Mouse (Mus musculus) T-helper 2 cell (primary cell): ENCODE measurements around the gene Bad.

Source experiments
- in situ Hi-C: fragments of 300-600 bp; cut with MboI, MseI; formaldehyde crosslinking; loops from one replicate; pipeline ENCODE4 v1.15.1; 2025; ENCODE audit warnings: high pct_unique_total_duplicates

Gene Bad

DNA sequence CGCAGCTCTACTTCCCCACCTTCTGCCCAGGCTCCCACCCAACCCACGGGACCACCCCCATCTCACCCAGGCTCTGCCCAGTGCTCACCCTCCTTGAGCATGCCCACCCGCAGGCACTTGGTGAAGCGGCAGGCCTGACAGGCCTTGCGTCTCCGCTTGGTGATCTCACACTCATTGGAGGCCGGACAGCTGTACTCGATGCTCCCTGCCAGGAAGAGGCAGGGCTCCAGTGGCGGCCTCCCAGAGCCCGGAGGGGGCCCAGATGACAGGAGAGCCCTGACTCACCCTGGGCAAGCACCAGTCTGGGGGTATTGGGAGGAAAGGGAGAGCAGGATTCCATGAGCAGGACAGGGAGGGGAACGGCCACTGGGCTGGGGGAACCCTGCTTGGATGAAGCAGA is 27.7 kb upstream of the Bad start:
- in situ Hi-C loops = loop anchor here (5.0 kb wide), 2 partner anchors 57 to 63 kb away; partner anchors contain the start of genes Ccdc88b and Plcb3

DNA sequence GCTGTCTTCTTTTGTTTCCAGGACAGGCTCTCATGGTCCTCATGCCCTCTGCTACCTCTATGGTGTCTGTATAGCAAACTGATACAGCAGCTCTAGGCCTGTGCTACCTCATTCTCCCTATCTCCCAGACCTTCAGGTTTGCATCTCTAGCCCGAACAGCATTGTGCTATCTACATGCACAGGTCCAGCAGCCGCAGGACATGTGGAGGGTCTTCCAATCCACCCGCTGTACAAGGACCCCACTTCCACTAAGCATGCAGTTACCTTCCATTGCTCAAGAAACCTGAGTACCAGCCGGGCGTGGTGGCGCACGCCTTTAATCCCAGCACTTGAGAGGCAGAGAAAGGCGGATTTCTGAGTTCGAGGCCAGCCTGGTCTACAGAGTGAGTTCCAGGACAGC is 27.1 kb upstream of the Bad start:
- in situ Hi-C loops = loop anchor here (5.0 kb wide), 2 partner anchors 57 to 63 kb away; partner anchors contain the start of genes Ccdc88b and Plcb3

DNA sequence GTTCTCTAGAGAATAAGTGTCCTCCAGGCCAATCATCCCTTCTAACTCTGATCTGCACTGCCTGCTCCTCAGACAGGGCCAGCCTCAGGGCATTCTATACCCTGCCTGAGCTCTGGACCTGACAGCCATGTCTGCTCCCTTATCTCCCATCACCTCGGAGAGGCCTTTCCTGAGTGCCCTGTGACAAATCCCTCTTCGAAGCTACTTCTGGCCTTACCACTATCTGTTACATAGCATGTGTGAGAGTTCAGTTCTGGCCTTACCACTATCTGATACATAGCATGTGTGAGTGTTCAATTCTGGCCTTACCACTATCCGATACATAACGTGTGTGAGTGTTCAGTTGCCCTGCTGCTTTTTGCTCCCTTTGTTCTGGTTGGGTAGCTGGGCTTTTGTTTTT is 26.4 kb upstream of the Bad start:
- in situ Hi-C loops = no loop called here

DNA sequence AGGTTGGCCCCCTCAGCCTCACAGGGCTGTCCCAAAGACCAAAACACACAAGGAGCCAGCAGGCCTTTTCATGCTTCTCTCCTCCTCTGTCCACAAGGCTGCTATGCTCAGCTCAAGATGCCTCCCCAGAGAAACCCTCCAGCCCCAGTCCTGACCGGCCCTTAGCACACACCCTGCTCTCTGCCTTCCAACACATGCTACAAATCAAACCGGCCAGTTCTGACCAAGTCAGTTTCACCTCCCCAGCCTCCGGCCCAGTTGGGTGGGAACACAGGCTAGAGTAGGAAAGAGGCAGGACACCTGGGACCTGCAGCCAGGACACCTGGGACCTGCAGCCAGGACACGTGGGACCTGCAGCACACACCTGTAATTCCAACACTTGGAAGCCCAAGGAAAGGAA is 25.2 kb upstream of the Bad start:
- in situ Hi-C loops = no loop called here

DNA sequence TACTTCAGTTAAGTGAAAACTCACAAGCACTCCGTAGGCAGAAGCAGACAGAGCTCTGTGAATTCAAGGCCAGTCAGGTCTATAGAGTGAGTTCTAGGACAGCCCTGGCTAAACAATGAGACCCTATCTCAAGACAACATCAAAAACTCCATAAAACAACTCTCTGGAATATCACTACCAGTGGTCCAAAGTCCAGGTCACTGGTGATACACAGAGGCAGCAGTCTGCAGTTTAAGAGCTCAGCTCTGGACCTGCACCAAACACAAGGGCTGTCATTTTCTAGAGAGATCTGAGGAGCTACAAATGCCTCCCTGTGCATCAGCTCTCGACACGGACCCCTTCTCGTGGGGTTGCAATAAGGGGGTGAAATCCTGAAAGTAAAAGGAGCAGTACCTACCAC is 23.3 kb upstream of the Bad start:
- in situ Hi-C loops = no loop called here

DNA sequence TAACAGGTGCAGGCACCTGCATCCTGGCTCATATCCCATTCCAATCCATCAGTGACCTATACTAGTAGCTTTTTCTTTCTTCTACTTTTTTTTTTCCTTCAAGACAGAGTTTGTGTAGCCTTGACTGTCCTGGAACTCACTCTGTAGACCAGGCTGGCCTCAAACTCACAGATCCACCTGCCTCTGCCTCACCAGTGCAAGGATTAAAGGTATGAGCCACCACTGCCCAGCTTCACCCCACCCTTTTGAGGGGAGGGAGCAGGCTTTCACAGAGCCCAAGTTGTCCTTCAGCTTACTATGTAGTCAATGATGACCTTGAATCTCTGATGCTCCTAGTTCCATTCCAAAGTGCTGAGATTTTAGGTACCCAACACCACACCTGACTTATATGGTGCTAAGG is 22.2 kb upstream of the Bad start:
- in situ Hi-C loops = no loop called here

DNA sequence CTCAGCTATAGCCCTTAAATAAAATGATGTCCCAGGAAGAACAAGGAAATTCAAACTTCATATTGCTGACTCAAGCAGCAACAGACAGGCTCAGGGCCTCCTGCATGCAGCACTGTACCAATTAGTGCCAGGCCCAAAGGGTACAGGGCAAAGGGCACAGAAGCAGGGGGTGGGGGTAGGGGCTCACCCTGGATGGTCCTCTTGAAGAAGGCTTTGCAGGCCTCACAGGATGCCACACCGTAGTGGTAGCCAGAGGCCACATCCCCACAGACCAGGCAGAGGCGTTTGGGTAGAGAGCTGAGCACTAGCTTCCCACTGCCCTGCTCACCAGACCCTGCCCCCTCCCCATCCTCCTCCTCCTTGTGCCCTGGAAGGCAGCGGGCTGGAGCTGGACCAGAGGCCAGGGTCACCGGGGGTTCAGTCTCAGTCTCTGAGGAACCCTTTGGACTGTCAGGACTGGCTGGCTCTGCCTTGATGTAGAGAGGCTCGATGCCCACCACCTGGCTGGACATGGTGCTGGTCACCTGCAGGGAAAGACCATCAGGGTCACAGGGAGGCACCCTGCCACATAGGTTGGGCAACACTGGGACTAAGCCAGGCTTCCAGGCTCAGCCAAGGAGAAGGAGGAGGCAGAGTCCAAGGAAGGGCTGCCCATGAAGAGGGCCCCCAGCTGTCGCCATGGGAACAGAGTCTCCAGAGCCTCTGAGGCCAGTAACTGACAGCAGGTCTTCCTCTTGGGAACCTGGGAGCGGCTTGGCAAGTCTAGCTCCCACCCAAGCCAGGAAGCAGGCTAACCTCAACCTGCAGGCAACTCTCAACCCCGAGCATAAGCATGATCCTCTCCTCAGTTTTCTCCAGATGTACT is 21.6 kb upstream of the Bad start:
- in situ Hi-C loops = no loop called here

DNA sequence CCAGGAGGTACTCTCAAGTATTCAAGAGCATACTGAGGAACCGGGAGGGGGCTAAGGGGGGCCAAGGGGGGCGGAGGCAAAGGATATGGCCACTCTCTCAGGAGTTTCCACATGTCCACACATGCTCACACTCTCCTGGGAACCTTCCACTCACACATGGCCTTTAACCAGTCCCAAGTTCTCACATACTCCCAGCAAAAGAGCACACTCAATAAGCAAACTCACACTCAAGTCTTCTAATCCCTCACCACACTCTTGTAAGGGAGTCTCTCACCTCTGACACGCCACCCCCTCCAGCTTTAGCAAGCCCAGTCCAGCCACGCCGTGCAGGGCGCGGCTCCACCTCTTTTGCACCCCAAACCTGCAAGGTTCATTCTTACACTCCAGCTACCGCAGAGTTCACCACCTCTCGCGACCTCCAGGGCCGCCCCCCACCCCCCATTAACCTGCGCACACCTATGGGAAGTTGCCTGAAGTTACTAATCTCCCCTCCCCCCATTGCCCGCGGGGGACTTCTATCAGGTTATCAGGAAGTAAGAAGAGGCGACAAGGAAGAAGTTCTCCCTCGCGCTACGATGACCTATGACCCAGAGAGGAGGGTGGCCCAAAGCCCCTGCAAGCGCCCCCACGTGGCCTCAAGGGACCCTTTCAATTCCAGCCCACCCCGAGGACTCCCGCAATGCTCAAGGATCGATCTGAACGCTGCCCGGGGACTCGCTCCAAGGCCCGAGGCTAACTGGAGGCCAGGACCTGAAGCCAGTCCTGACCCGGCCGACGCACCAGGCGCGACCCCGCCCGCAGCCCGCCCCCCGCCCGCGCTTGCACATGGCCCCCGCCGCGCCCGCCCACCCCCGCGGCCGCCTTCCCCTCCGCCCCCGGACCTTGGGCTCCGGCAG is 20.7 kb upstream of the Bad start:
- in situ Hi-C loops = no loop called here

DNA sequence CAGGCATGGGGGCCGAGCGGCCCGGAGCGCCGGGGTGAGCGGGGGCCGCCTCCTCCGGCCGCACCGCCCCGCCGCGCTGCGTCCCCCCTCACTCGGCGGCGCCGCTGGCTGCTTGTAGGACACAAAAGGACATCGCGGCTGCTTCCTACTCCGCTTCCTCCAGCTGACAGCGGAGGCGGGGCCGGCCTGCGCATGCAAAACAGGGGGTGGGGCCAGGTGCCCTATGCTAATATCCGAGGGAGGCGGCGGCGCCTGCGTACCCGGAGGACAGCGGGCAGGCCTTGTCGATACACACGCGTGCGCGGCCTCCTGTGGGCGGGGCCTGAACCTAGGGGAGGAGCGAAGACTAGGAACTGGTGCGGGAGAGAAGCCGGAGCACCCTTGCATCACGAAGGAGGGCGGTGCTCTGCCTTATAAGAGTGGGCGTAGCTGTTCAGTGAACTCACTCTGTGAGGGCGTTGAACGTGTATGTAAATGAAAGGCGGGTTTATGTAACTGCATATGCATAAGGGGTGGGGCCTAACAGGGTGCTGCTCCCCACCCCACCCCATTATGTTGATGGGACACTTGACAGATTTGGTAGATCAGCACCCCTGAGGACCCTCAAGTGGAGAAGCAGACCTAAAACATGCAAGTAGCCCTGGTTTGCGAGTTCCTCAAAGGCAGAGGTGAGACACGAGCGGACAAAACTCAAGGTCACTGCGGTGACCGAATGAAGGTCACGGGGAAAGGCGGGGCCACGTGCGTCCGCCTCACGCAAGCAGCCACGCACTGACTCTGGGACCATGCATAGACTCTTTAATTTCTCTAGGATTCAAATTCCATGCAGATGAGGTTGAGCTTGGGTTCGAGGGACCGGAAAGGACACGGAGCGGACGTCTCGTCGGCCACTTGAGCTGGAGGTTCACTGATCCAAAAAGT is 19.8 kb upstream of the Bad start, which contains the start of gene Esrra:
Gene Esrra, minus strand, starts transcription at position 167 of the 921 bp plus-strand sequence.
- in situ Hi-C loops = no loop called here

DNA sequence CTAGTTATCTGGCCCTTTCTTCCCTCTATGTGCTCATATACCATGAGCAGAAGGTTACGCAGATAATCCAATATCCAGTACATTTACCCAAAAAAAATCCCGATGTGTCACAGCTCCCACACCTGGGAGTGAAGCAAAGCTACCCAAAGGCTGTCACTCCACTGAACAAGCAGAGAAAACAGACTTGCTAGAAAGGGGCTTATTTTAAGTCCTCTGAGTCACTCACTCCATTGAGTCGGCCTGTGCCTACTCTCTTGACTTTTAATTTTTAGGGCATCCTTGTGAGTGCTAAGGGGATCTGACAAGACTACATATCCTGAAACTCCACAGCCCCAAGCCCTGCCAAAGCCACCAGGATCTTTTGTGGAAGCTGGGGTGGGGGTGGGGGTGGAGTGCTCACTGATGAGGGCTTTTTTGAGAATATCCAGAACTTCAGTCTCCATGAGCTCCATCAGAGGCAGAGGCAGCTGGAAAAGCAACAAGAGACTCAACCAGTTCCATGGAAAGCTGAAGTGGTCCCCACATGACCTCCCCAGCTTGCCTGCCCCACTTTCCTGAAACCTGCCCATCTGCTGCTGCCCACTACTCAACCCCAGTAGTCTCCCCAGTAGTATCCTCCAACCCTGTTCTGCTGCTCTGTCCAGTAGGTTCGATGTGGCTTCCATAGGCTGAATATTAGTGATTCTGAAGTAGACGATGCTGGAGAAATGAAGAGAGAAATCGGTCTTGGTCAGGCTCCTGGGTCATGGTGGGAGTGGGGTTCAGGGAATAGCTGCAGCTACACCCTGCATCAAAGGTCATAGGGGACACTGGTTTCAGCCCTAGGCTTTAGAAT is 18.5 kb upstream of the Bad start:
- in situ Hi-C loops = no loop called here

DNA sequence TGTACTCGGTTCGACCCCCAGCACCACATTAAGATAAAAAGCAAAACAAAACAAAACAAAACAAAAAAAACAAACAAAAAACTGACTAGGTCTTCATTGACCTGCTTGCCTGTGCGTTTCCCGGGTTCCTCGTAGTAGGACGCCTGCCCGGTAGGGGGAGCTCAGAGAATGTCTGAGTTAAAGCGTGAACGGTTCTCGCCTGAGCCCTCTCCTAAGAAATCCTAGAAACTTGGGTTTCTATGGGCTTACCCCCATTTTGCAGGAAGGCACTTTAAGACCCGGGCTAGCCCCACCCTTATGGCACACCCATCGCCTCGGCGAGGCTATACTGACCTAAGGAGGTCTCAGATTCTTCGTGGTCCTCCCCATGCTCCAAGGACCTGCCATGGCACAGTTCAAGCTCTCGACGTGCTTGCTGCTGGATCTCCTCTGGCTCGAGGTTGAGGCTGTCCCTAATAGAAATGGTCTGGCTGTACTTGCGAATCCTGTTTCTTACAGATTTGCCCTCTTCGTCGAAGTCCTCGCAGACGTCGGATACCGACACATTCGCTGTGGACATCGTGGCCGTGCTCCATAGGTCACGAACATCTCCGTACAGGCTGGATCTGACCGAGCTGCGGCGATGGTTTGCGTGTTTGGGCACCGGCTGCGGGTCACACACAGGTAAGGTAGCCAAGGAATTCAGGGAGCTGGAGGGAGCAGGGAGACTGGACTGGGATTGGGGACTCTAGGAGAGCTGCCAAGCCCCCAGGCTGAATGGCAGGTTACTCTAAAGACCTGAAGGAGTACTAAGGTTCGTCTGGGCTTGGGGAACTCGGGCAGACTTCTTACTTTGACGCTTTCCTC is 17.0 kb upstream of the Bad start:
- in situ Hi-C loops = no loop called here

DNA sequence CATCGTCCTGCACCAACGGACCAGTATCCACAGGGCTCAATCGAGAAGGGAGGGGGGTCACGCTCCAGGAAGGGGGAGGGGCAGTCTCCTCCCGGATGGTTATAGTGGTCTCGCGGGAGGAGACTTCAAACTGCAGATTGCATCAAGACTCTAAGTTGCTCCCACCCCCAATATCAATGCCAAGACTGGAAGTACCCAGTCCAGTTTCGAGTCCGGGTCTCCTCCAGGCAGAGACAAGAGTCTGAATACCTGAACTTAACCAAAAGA is 16.4 kb upstream of the Bad start, which contains the start of gene Catsperz:
Gene Catsperz, minus strand, starts transcription at position 74 of the 267 bp plus-strand sequence.
- in situ Hi-C loops = no loop called here

DNA sequence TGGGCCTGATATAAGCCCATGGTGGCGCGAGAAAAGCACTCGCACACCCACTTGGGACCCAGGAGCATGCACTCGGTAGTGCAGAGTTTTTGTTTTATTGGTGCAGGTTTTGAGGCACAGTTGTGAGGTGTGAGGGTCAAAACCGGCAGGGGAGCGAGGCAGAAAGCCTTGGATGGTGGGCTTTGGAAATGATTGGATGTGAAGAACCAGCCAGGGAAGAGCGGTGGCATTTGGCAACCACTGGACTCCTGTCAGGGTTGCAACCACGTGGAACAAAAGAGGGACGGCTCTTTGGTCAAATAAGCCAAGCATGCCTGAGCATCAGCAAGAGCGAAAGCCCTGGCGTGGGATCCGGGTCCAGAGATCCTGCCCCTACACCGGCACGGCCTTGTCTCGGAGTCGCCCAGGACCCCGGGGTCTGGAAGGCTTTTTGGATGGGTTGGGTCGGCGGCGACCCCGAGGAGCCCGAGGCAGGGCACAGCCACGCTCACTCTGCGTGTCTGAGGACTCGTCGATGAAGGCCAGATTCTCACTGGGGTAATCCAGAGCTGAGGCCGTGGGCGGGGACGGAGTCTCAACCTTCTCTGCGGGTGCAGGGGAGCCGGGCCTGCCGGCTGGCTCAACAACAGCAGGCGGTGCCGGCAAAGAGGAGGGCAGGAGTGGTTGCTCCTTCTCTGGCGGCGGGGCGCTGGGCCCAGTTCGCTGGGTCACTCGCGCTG is 15.9 kb upstream of the Bad start:
- in situ Hi-C loops = no loop called here

DNA sequence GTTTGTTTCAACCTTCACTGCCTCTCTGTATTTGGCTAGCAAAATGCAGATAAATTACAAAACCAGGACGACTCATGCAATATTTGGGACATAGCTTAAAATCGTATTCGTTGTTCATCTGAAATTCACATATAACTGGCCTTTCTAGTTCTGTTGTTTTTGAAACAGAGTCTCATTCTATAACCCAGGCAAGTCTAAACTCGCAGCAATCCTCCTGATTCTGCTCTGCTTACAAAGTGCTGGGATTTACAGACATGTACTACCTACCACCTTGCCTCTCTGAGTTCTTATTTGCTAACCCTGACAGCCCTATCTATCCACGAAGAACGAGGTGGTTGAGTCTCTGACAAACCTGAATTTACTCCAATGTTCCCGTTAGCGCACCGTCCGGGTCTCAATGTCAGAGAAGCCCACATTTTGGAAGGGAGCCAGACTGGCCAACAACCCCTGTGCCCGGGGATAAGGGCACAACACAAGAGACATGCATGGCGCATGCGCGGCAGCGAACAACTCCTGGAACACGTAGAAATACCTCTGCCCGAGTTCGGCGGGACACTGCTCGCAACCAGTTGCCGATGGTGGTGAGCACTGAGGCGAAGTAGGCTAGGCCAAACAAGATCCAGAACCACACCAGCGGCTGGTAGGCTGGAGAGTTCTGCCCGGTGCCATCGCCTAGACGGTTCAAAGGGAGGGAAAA is 15.0 kb upstream of the Bad start:
- in situ Hi-C loops = no loop called here

DNA sequence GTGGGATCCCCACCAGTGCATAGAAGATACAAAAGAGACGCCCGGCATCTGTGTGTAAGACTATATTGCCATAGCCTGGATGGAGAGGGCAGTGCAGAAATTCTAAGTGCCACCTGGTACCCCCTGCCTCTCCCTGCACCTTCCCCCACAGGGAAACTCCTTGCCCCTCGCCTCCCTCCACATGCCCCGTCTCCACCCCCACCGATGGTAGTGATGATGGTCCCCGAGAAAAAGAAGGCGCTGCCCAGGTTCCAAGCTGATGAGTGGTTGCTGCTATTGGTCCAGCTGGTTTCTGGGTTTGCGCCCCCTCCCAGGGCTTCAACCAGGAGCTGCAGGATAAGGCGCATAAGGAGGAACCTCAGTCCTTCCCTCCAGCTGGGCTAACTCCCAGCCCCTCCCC is 13.6 kb upstream of the Bad start:
- in situ Hi-C loops = no loop called here

DNA sequence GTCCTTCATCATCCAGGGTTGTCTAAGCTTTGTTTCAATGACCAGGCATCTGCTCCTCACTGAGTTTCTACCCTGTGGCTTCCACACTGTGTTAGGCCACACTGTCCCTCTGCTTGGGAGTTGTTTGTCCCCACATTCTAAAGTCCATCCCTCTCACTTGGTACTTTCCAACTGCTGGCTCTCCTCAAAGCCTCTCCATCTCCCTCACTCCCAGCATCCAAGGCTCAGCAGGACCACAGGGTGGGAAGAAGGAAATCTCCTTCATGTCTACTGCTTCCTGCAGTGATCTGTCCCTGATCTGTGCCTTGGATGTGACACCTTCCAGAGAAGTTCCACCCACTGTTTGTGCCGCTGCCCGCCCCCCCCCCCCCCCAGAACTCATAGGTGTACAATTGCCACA is 10.7 kb upstream of the Bad start:
- in situ Hi-C loops = no loop called here

DNA sequence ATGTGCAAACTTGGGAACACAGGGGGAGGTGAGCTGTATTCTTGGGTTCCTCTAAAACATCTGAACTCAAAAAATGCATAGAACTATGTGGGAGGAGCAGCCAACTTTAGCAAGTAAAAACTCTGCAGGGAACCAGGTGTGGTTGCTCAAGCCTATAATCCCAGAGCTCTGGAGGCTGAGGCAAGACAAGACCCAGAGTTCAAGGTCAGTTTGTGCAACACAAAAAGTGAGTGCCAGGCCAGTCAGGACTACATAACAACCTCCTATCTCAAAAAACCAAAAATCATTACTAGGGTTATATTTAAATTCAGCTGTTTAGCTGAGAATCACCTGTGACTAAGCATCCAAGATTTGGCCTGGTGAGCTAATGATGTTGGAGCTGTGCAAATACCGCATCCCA is 9.6 kb upstream of the Bad start:
- in situ Hi-C loops = no loop called here

DNA sequence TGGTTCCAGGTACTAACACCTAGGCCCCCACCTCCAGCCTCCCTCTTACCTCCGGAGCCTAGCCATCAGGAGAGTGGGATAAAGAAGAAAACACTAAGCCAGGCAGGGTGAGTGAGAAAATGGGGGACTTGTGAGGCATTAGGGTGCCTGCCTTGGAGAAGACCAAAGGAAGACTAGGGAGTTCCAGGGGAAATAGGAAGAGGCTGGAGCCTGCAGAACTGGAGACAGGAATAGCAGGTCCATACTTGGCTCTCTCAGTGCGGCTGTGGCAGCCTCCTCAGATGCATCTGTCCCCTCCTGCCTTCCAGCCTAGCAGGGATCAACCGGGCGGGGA is 8.6 kb upstream of the Bad start:
- in situ Hi-C loops = no loop called here
